Mouse (Mus musculus) kidney, postnatal 4 days (tissue): ENCODE data around the gene Depp1.

Experiments
- DNase-seq, 2 experiments: peaks; one replicate each; pipeline ENCODE4 v3.0.0; 2021; ENCODE audit warnings: mixed read lengths in 2 of 2

The Depp1 gene

GRCm38 (mm10) chr6:116651437-116652118, 1.2 kb downstream of the Depp1 start:
- peak; percentile 62 to 72 for DNase-seq

- no peak for DNase-seq
These were observed 2.8 kb downstream of the Depp1 start for GRCm38 (mm10) chr6:116653191-116653590.

GRCm38 (mm10) chr6:116653684-116654454, 3.5 kb downstream of the Depp1 start:
- DNase-seq = peak; percentile 72 to 75

GRCm38 (mm10) chr6:116663364-116663763, 13.0 kb downstream of the Depp1 start:
- DNase-seq = no peak

- DNase-seq = no peak
These were observed 13.6 kb downstream of the Depp1 start for GRCm38 (mm10) chr6:116664031-116664430.

GRCm38 (mm10) chr6:116664830-116665229, 14.4 kb downstream of the Depp1 start:
- DNase-seq = no peak

GRCm38 (mm10) chr6:116666085-116666750, 15.8 kb downstream of the Depp1 start:
- no peak for DNase-seq

- no peak for DNase-seq
These were observed 16.5 kb downstream of the Depp1 start for GRCm38 (mm10) chr6:116666892-116667291.

GRCm38 (mm10) chr6:116667382-116667781, 17.0 kb downstream of the Depp1 start:
- no peak for DNase-seq

- peak; percentile 35 to 47 for DNase-seq
These were observed 18.5 kb downstream of the Depp1 start for GRCm38 (mm10) chr6:116668682-116669470.

GRCm38 (mm10) chr6:116670144-116670543, 19.7 kb downstream of the Depp1 start:
- peak in 1 of 2 experiments; percentile 42 for DNase-seq

- peak; percentile 57 to 67 for DNase-seq
These were observed 20.6 kb downstream of the Depp1 start for GRCm38 (mm10) chr6:116671031-116671430.

GRCm38 (mm10) chr6:116671768-116672167, 21.4 kb downstream of the Depp1 start:
- no peak for DNase-seq

- DNase-seq = no peak
These were observed 21.9 kb downstream of the Depp1 start for GRCm38 (mm10) chr6:116672349-116672748.

- DNase-seq = peak; percentile 93
These were observed 23.3 kb downstream of the Depp1 start, which contains the start of gene Rassf4 for GRCm38 (mm10) chr6:116673471-116674282. Gene Rassf4, minus strand, starts transcription at chr6:116673952.

GRCm38 (mm10) chr6:116674283-116674886, 24.0 kb downstream of the Depp1 start:
- peak in 1 of 2 experiments; percentile 49 for DNase-seq

GRCm38 (mm10) chr6:116676355-116676913, 26.0 kb downstream of the Depp1 start:
- DNase-seq = peak; percentile 63 to 69

GRCm38 (mm10) chr6:116677321-116677720, 26.9 kb downstream of the Depp1 start:
- DNase-seq = no peak

- no peak for DNase-seq
These were observed 29.3 kb downstream of the Depp1 start for GRCm38 (mm10) chr6:116679563-116680288.

GRCm38 (mm10) chr6:116682317-116682716, 31.9 kb downstream of the Depp1 start:
- DNase-seq = peak; percentile 43 to 61
